Mouse (Mus musculus) kidney, embryonic 15.5 days (tissue): Measurements from ENCODE around the gene Gm45208. TPM values are rescaled to one million over a fixed set of nuclear protein-coding genes. Genes with fewer than 3 reads are reported as not detected.

Experiments used
- ATAC-seq: fragments of 200-750 bp; cut with Nextera tagmentation; replicated peaks from 2 replicates; pipeline ENCODE4 v1.8.0; 2017; ENCODE audit warnings: moderate TSS enrichment; ENCODE audit not compliant: low FRiP score
- H3K27ac ChIP-seq: fragments of 300-500 bp; sonication (generic); 2 replicates; pipeline ENCODE4 v1.5.1; 2015; ENCODE audit warnings: mild to moderate bottlenecking, inconsistent platforms
- H3K27me3 ChIP-seq: fragments of 300-500 bp; sonication (generic); 2 replicates; pipeline ENCODE4 v1.6.1; 2015; ENCODE audit warnings: inconsistent platforms
- H3K36me3 ChIP-seq: fragments of 300-500 bp; sonication (generic); 2 replicates; pipeline ENCODE4 v1.6.1; 2015; ENCODE audit warnings: inconsistent platforms
- H3K4me1 ChIP-seq: fragments of 300-500 bp; sonication (generic); 2 replicates; pipeline ENCODE4 v1.6.1; 2015; ENCODE audit warnings: inconsistent platforms
- H3K4me2 ChIP-seq: fragments of 300-500 bp; sonication (generic); 2 replicates; pipeline ENCODE4 v1.6.1; 2015; ENCODE audit warnings: moderate library complexity, mild to moderate bottlenecking, inconsistent platforms
- H3K4me3 ChIP-seq: fragments of 300-500 bp; sonication (generic); replicated peaks from 2 replicates; pipeline ENCODE4 v1.5.1; 2015; ENCODE audit warnings: mild to moderate bottlenecking, inconsistent platforms
- H3K9ac ChIP-seq: fragments of 300-500 bp; sonication (generic); 2 replicates; pipeline ENCODE4 v1.6.1; 2015; ENCODE audit warnings: mild to moderate bottlenecking, inconsistent platforms
- H3K9me3 ChIP-seq: fragments of 300-500 bp; sonication (generic); replicated peaks from 2 replicates; pipeline ENCODE4 v1.6.1; 2016; ENCODE audit warnings: inconsistent platforms
- WGBS: fragments of 180-500 bp; shearing (Covaris S2); methylation state at CpG from one replicate; pipeline ENCODE4 v1.1.7; 2015; ENCODE audit warnings: mixed read lengths; 5-methylcytosine and 5-hydroxymethylcytosine counted together
- polyA plus RNA-seq: library from polyadenylated mRNA; unstranded; fragments of >200 nt; fragmentation: Nextera tagmentation; extraction: Ambion mirVana; gene quantifications from 2 replicates; pipeline ENCODE4 v1.2.1, GENCODE M21; 2015

Gm45208 gene
- polyA plus RNA-seq, 1 experiment from 2014 or later = 0.96 TPM

- Histone ChIP-seq H3K9me3 (no peaks in the 10 kb centered on the region), H3K4me2 (peak overlapping the region; percentile 65), H3K36me3 (peaks cover 15% of the 10 kb centered on the region), H3K4me1 (peaks cover 23% of the 10 kb centered on the region), H3K27me3 (no peaks in the 10 kb centered on the region), H3K4me3 (peak overlapping the region; percentile 70), H3K27ac (peak overlapping the region; percentile 78), H3K9ac (peak overlapping the region; percentile 73)
- 0 out of 2 replicates have a peak, but pooled peaks have one; percentile 3 for ATAC-seq
- 20% methylated on average over 21 of the region's 21 CpGs for WGBS
Measured at GRCm38 (mm10) chrX:7762921-7763197, 40.8 kb downstream of the Gm45208 start.

GRCm38 (mm10) chrX:7763631-7764393 is 41.8 kb downstream of the Gm45208 start:
- peak; percentile 37 for ATAC-seq
- WGBS = 18% methylated on average over 22 of the region's 22 CpGs
- H3K4me1 ChIP-seq = peaks cover 23% of the 10 kb centered on the region
- no peaks in the 10 kb centered on the region for H3K9me3 ChIP-seq
- peak overlapping the region; percentile 65 for H3K4me2 ChIP-seq
- H3K9ac ChIP-seq = peak overlapping the region; percentile 73
- peak overlapping the region; percentile 70 for H3K4me3 ChIP-seq
- H3K27me3 ChIP-seq = no peaks in the 10 kb centered on the region
- H3K27ac ChIP-seq = peak overlapping the region; percentile 78
- peaks cover 24% of the 10 kb centered on the region for H3K36me3 ChIP-seq

- WGBS = 19% methylated on average over 9 of the region's 9 CpGs
- Histone ChIP-seq H3K4me1 (peaks cover 23% of the 10 kb centered on the region), H3K9ac (peak overlapping the region; percentile 17), H3K4me2 (peak overlapping the region; percentile 65), H3K4me3 (peak overlapping the region; percentile 70), H3K9me3 (no peaks in the 10 kb centered on the region), H3K27ac (peak overlapping the region; percentile 6; the same call in 1 of the 2 replicates), H3K36me3 (peaks cover 33% of the 10 kb centered on the region), H3K27me3 (no peaks in the 10 kb centered on the region)
- ATAC-seq = no peak
Measured at GRCm38 (mm10) chrX:7764657-7765280, 42.7 kb downstream of the Gm45208 start.

GRCm38 (mm10) chrX:7765281-7765670 is 43.2 kb downstream of the Gm45208 start:
- peak overlapping the region; percentile 65 for H3K4me2 ChIP-seq
- H3K4me1 ChIP-seq = peaks cover 23% of the 10 kb centered on the region
- H3K9me3 ChIP-seq = no peaks in the 10 kb centered on the region
- H3K27me3 ChIP-seq = no peaks in the 10 kb centered on the region
- H3K9ac ChIP-seq = 0 out of 2 replicates have a peak overlapping the region, but pooled peaks have one; percentile 17
- H3K27ac ChIP-seq = peak overlapping the region; percentile 73
- 27% methylated on average over 12 of the region's 13 CpGs for WGBS
- no peak for ATAC-seq
- H3K36me3 ChIP-seq = peaks cover 38% of the 10 kb centered on the region
- peak overlapping the region; percentile 70 for H3K4me3 ChIP-seq

DNA sequence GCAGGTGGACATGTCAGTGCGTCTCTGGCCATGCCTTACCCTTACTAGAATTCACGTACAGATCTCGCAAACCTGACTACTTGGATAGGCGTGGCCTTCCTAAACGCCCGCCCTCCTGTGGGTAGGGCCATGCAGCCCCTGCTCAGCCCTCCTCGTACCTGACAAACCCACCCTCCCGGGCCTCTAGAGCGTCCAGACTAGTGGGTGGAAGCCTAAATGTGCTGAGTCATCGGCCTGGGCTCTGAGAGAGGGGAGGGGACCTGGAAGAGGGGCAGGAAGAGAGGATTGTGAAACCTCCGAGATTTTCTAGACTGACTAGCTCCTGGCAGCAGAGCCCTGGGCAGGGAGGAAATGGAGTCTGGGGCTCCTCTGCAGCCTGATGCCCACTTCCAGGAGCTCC is 43.7 kb downstream of the Gm45208 start:
- ATAC-seq = peak; percentile 64
- Histone ChIP-seq H3K4me2 (peak overlapping the region; percentile 65), H3K27me3 (no peaks in the 10 kb centered on the region), H3K9me3 (no peaks in the 10 kb centered on the region), H3K36me3 (peaks cover 43% of the 10 kb centered on the region), H3K4me3 (peak overlapping the region; percentile 70), H3K9ac (no peak overlapping the region), H3K4me1 (peaks cover 23% of the 10 kb centered on the region), H3K27ac (peak overlapping the region; percentile 73)
- 18% methylated on average over 11 of the region's 11 CpGs for WGBS

GRCm38 (mm10) chrX:7769302-7770017 is 47.4 kb downstream of the Gm45208 start:
- no peaks in the 10 kb centered on the region for H3K27me3 ChIP-seq
- WGBS = 90% methylated on average over 7 of the region's 7 CpGs
- H3K9me3 ChIP-seq = no peaks in the 10 kb centered on the region
- H3K4me3 ChIP-seq = no peak overlapping the region
- H3K9ac ChIP-seq = no peak overlapping the region
- no peak overlapping the region for H3K4me2 ChIP-seq
- ATAC-seq = no peak
- peaks cover 76% of the 10 kb centered on the region for H3K36me3 ChIP-seq
- peaks cover 18% of the 10 kb centered on the region for H3K4me1 ChIP-seq
- no peak overlapping the region for H3K27ac ChIP-seq

GRCm38 (mm10) chrX:7772766-7773165 is 50.7 kb downstream of the Gm45208 start:
- Histone ChIP-seq H3K4me1 (no peaks in the 10 kb centered on the region), H3K4me3 (no peak overlapping the region), H3K4me2 (no peak overlapping the region), H3K9me3 (no peaks in the 10 kb centered on the region), H3K27ac (no peak overlapping the region), H3K27me3 (no peaks in the 10 kb centered on the region), H3K36me3 (peaks cover 63% of the 10 kb centered on the region), H3K9ac (no peak overlapping the region)
- 57% methylated on average over 2 of the region's 2 CpGs for WGBS
- ATAC-seq = no peak

DNA sequence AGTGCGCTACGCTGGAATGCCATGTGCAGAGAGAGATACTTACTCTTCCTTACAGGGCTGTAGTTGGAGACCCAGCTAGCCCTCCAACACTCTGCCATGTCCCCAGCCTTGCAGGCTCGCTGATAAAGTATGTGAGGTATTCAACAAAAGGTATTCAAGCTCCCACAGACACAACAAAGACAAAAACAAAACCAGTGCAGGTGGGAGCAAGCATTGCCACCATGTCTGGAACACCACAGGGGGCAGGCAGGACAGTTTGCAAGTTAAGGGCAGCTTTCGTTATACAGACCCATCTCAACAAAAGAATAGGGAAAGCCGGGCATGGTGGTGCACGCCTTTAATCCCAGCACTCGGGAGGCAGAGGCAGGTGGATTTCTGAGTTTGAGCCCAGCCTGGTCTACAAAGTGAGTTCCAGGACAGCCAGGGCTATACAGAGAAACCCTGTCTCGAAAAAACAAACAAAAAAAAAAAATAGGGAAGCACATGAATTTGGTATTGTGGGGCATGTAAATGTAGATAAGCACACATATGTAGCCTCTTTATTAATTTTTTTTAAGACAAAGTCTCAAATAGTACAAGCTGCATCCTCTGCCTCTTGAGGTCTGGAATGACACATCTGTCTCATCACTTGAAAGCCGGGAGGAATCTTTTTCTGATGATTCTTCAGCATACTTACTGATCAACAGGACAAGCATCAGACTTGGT is 53.6 kb downstream of the Gm45208 start:
- Histone ChIP-seq H3K27ac (no peak overlapping the region), H3K36me3 (peaks cover 35% of the 10 kb centered on the region), H3K9me3 (no peaks in the 10 kb centered on the region), H3K4me2 (no peak overlapping the region), H3K4me3 (no peak overlapping the region), H3K4me1 (no peaks in the 10 kb centered on the region), H3K27me3 (no peaks in the 10 kb centered on the region), H3K9ac (no peak overlapping the region)
- WGBS = 82% methylated on average over 9 of the region's 9 CpGs
- ATAC-seq = no peak

DNA sequence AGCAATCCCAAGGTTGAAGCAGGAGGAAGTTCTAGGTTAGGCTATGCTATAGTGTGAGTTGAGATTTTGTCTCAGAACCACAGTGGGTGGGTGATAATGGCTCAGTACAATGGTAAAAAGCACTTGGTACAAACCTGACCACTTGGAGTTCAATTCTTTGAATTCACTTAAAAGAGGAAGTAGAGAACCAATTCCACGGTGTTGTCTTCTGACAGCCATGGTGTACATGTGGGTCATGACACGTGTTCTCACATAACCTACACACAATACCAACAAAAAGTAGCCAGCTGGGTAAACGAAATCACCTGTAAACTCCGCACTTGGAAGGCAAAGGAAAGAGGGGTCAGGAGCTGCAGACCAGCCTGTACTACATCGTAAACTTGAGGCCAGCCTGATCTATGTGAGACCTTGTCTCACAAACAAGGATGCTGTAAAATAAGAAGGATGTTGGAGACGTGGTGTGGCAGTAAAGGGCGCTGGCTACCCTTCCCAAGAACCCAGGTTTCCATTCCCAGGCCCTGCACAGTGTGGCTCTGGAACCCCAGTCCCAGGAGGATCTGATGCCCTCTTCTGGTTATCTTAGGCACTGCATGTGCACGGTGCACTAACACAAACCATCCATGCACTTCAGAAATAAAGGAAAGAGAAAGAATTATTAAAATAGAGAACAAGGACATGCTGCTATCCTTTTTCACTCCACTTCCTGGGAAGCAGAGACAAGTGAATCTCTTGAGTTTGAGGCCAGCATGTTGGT is 54.5 kb downstream of the Gm45208 start:
- Histone ChIP-seq H3K9me3 (no peaks in the 10 kb centered on the region), H3K4me1 (no peaks in the 10 kb centered on the region), H3K36me3 (peaks cover 26% of the 10 kb centered on the region), H3K4me3 (no peak overlapping the region), H3K9ac (no peak overlapping the region), H3K4me2 (no peak overlapping the region), H3K27me3 (no peaks in the 10 kb centered on the region), H3K27ac (no peak overlapping the region)
- 44% methylated on average over 8 of the region's 8 CpGs for WGBS
- no peak; the same call in 1 of the 2 replicates for ATAC-seq

DNA sequence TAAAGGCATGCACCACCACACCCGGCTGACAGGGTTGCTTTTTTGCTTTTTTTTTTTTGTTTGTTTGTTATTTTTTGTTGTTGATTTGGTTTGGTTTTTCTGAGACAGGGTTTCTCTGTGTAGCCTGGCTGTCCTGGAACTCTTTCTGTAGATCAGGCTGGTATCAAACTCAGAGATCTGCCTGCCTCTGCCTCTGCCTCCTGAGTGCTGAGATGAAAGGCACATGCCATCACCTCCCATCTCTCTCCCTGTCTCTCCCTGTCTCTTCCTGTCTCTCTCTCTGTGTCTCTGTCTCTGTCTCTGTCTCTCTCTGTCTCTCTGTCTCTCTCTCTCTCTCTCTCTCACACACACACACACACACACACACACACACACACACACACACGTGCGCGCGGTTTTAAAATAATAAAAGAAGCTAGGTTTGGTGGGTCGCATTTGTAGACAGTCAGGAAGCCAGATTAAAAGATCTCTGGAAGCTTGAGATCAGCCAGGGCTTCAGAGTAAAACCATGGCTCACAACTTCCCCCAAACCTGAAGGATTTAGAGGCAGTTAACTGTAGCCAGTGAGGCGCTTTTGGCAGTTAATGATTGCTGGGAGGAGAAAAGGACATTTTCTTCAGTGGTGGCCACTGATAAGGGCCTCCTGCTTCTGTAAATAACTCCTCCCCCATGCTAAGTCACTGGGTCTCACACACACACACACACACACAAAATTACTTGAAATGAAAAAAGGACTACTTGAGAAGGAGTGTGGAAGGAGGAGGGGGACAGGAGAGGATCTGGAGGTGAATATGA is 56.6 kb downstream of the Gm45208 start:
- H3K27me3 ChIP-seq = no peaks in the 10 kb centered on the region
- no peak overlapping the region for H3K27ac ChIP-seq
- H3K4me2 ChIP-seq = no peak overlapping the region
- no peaks in the 10 kb centered on the region for H3K9me3 ChIP-seq
- ATAC-seq = peak; percentile 70; the same call in 1 of the 2 replicates
- no peak overlapping the region for H3K9ac ChIP-seq
- H3K4me1 ChIP-seq = no peaks in the 10 kb centered on the region
- WGBS = 59% methylated on average over 7 of the region's 7 CpGs
- H3K4me3 ChIP-seq = no peak overlapping the region
- H3K36me3 ChIP-seq = peaks cover 8% of the 10 kb centered on the region

GRCm38 (mm10) chrX:7779294-7779693 is 57.2 kb downstream of the Gm45208 start:
- Histone ChIP-seq H3K27ac (no peak overlapping the region), H3K9me3 (no peaks in the 10 kb centered on the region), H3K27me3 (no peaks in the 10 kb centered on the region), H3K36me3 (peaks cover 2% of the 10 kb centered on the region), H3K4me1 (no peaks in the 10 kb centered on the region), H3K9ac (no peak overlapping the region), H3K4me2 (no peak overlapping the region), H3K4me3 (no peak overlapping the region)
- 22% methylated on average over 3 of the region's 3 CpGs for WGBS
- no peak for ATAC-seq
